Mouse (Mus musculus) kidney, embryonic 14.5 days (tissue): ENCODE results near the gene Arhgap5. TPM values are rescaled to one million over a fixed set of nuclear protein-coding genes. Genes with fewer than 3 reads are reported as not detected.
A peak's percentile ranks its signal among the peaks of the same experiment; 100 is the strongest.

Source experiments
- ATAC-seq: fragments of 200-750 bp; cut with Nextera tagmentation; 2 replicates; pipeline ENCODE4 v1.8.0; 2017; ENCODE audit warnings: moderate number of reproducible peaks, mild to moderate bottlenecking, moderate TSS enrichment, moderate library complexity; ENCODE audit not compliant: low FRiP score, low TSS enrichment
- H3K27ac ChIP-seq: fragments of 300-500 bp; sonication (generic); 2 replicates; pipeline ENCODE4 v1.5.1; 2014; ENCODE audit warnings: low read depth, mild to moderate bottlenecking, low read length, moderate library complexity, mixed read lengths
- H3K27me3 ChIP-seq: fragments of 300-500 bp; sonication (generic); 2 replicates; pipeline ENCODE4 v1.6.1; 2014; ENCODE audit warnings: mild to moderate bottlenecking, low read length; ENCODE audit not compliant: control insufficient read depth, insufficient read depth
- H3K36me3 ChIP-seq: fragments of 300-500 bp; sonication (generic); 2 replicates; pipeline ENCODE4 v1.6.1; 2014; ENCODE audit warnings: low read length, mixed read lengths; ENCODE audit not compliant: control insufficient read depth, insufficient read depth
- H3K4me1 ChIP-seq: fragments of 300-500 bp; sonication (generic); 2 replicates; pipeline ENCODE4 v1.6.1; 2014; ENCODE audit warnings: low read length, mixed read lengths; ENCODE audit not compliant: control insufficient read depth, insufficient read depth
- H3K4me2 ChIP-seq: fragments of 300-500 bp; sonication (generic); replicated peaks from 2 replicates; pipeline ENCODE4 v1.6.1; 2014; ENCODE audit warnings: low read depth, mild to moderate bottlenecking, low read length
- H3K4me3 ChIP-seq: fragments of 300-500 bp; sonication (generic); 2 replicates; pipeline ENCODE4 v1.5.1; 2014; ENCODE audit warnings: mild to moderate bottlenecking, low read length
- H3K9ac ChIP-seq: fragments of 300-500 bp; sonication (generic); 2 replicates; pipeline ENCODE4 v1.6.1; 2014; ENCODE audit warnings: low read depth, mild to moderate bottlenecking, low read length, moderate library complexity
- H3K9me3 ChIP-seq: fragments of 300-500 bp; sonication (generic); 2 replicates; pipeline ENCODE4 v1.6.1; 2016; ENCODE audit warnings: low read length; ENCODE audit not compliant: control insufficient read depth
- WGBS: fragments of 180-500 bp; shearing (Covaris S2); extraction: QIAGEN DNeasy Blood & Tissue Kit; methylation state at CpG from one replicate; pipeline ENCODE4 v1.1.7; 2014; 5-methylcytosine and 5-hydroxymethylcytosine counted together
- polyA plus RNA-seq: library from polyadenylated mRNA; unstranded; fragments of >200 nt; fragmentation: Nextera tagmentation; extraction: Ambion mirVana; gene quantifications from 2 replicates; pipeline ENCODE4 v1.2.1, GENCODE M21; 2014

The Arhgap5 gene
- polyA plus RNA-seq, 1 experiment from 2014 or later: 56.3 TPM

DNA sequence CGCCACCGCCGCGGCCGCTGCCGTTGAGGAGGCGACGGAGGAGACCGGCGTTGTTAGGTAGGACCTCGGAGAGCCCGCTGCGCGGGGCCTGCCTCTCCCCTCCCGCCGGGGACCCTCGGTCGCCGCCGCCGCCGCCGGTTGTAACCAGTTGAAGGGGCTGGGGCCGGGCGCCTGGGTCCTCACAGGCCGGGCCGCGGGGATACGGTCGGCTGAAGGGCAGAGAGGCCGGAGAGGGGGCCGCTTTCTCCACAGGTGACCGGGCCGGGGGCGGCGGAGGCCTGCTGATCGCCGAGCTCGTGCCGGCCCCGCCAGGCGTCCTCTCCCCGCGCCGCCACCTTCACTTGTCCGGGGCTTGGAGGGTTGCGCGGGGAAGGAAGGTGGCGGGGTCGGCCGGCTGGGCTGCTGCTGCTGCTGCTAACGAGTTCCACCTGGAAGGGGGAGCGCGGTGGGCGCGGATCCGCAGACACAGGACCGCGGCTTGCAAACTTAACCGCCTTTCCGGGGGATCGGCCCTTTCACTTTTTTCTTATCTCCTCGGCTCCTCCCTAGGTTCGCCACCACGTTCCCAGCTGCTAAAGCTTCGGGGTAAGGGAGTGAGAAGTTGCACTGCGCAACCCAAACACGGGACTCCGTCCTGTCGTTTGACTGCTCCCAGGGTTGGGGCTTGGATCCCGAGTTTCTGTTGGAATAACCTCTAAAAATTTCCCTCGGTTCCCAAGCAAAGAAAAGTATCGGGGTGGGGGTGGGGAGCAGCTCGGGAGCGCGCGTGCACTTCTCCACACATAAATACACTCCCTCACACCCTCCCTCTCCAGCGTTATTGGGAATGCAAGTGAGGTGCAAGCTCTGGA lies 784 bp downstream of the Arhgap5 start:
- Histone ChIP-seq H3K9ac (peak overlapping the region; percentile 99), H3K4me1 (peaks cover 13% of the 10 kb centered on the region)
- peak; percentile 19 for ATAC-seq

GRCm38 (mm10) chr12:52524699-52525098 lies 20.9 kb downstream of the Arhgap5 start:
- H3K9me3 ChIP-seq: no peaks in the 10 kb centered on the region
- H3K27me3 ChIP-seq: no peaks in the 10 kb centered on the region
- no peak overlapping the region for H3K4me2 ChIP-seq
- no peak overlapping the region for H3K9ac ChIP-seq
- ATAC-seq: no peak
- H3K4me3 ChIP-seq: no peak overlapping the region
- H3K27ac ChIP-seq: no peak overlapping the region
- H3K4me1 ChIP-seq: no peaks in the 10 kb centered on the region
- H3K36me3 ChIP-seq: no peaks in the 10 kb centered on the region
- 82% methylated on average over 2 of the region's 2 CpGs for WGBS

More for the DNA sequence above, 784 bp downstream of the Arhgap5 start:
- Histone ChIP-seq H3K4me3 (peak overlapping the region; percentile 98), H3K9me3 (no peaks in the 10 kb centered on the region), H3K4me2 (peak overlapping the region; percentile 62), H3K27ac (peak overlapping the region; percentile 99), H3K27me3 (no peaks in the 10 kb centered on the region), H3K36me3 (no peaks in the 10 kb centered on the region)
- WGBS: under 1% methylated on average over 47 of the region's 78 CpGs

GRCm38 (mm10) chr12:52525486-52525885 lies 21.7 kb downstream of the Arhgap5 start:
- no peak overlapping the region for H3K4me3 ChIP-seq
- no peak for ATAC-seq
- WGBS: 91% methylated on average over 1 of the region's 1 CpGs
- H3K4me2 ChIP-seq: no peak overlapping the region
- H3K9me3 ChIP-seq: no peaks in the 10 kb centered on the region
- H3K36me3 ChIP-seq: no peaks in the 10 kb centered on the region
- no peaks in the 10 kb centered on the region for H3K27me3 ChIP-seq
- no peak overlapping the region for H3K9ac ChIP-seq
- H3K4me1 ChIP-seq: no peaks in the 10 kb centered on the region
- H3K27ac ChIP-seq: no peak overlapping the region

- no peak overlapping the region for H3K4me3 ChIP-seq
- WGBS: 90% methylated on average over 3 of the region's 3 CpGs
- H3K9ac ChIP-seq: no peak overlapping the region
- H3K4me1 ChIP-seq: no peaks in the 10 kb centered on the region
- no peak overlapping the region for H3K27ac ChIP-seq
- ATAC-seq: no peak
- H3K27me3 ChIP-seq: no peaks in the 10 kb centered on the region
- no peak overlapping the region for H3K4me2 ChIP-seq
- no peaks in the 10 kb centered on the region for H3K9me3 ChIP-seq
- no peaks in the 10 kb centered on the region for H3K36me3 ChIP-seq
Measured at GRCm38 (mm10) chr12:52529740-52530139, 26.0 kb downstream of the Arhgap5 start.

DNA sequence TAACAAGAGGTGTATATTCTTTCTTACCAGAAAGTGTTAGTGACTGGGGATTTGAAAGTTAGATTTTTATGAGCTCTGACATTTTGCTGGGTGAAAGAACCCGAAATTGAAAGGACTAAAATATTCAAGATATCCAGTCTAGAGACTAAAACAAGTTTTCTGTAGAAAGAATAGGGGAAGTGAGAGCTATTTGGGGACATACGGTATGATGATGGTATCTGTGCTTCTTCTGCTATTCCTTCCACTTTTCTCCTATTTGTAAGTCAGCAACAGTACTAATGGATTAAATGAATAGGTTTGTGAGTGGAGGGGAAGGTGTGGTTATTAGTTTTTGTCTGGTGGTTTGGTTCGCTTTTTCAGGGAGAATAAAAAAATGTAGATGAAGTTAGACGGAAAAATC lies 37.5 kb downstream of the Arhgap5 start:
- no peaks in the 10 kb centered on the region for H3K36me3 ChIP-seq
- no peak for ATAC-seq
- H3K27ac ChIP-seq: no peak overlapping the region
- no peak overlapping the region for H3K9ac ChIP-seq
- no peak overlapping the region for H3K4me3 ChIP-seq
- no peaks in the 10 kb centered on the region for H3K9me3 ChIP-seq
- no peak overlapping the region for H3K4me2 ChIP-seq
- WGBS: 88% methylated on average over 4 of the region's 4 CpGs
- H3K27me3 ChIP-seq: no peaks in the 10 kb centered on the region
- H3K4me1 ChIP-seq: no peaks in the 10 kb centered on the region

DNA sequence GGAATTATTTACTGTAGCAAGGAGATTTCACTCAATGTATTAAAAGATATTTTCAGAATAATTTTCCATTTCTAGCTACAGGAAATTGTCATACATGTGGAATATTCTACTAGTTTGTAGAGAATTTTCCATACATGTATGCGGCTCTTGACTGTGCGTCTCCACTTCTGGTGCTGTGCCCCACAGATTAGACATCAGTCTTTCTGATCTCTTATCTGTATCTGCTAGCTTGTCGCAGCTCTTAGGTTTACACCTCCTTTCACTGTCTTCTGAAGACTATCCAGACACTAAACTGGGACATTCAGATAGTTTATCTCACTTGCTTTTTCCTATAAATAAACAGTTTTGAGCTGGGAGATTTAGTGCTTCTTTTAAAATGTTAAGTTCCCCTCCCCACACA lies 40.8 kb downstream of the Arhgap5 start:
- H3K36me3 ChIP-seq: no peaks in the 10 kb centered on the region
- no peak overlapping the region for H3K4me3 ChIP-seq
- no peak overlapping the region for H3K4me2 ChIP-seq
- no peak for ATAC-seq
- WGBS: 90% methylated on average over 3 of the region's 3 CpGs
- no peaks in the 10 kb centered on the region for H3K4me1 ChIP-seq
- H3K9ac ChIP-seq: no peak overlapping the region
- no peaks in the 10 kb centered on the region for H3K27me3 ChIP-seq
- H3K9me3 ChIP-seq: no peaks in the 10 kb centered on the region
- H3K27ac ChIP-seq: no peak overlapping the region

DNA sequence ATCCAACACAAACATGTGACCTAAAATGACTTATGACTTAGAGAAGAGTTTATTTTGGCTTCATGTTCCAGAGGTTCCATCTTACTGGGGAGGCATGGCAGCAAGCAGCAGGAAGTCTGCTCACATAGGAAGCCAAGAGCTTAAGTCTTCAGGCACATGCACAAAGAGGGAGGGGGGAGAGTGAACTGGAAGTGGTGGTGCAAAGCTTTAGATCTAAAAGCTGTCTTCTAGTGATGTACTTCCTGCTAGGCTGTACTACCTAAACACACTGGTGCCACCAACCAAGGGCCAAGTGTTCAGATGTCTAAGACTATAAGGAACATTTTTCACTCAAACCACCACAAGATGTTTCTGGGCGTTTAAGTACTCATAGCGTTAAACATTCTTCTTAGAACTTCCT lies 48.3 kb downstream of the Arhgap5 start:
- no peak overlapping the region for H3K4me3 ChIP-seq
- H3K9ac ChIP-seq: no peak overlapping the region
- no peaks in the 10 kb centered on the region for H3K27me3 ChIP-seq
- no peak for ATAC-seq
- no peaks in the 10 kb centered on the region for H3K36me3 ChIP-seq
- H3K9me3 ChIP-seq: no peaks in the 10 kb centered on the region
- no peak overlapping the region for H3K27ac ChIP-seq
- H3K4me2 ChIP-seq: no peak overlapping the region
- H3K4me1 ChIP-seq: no peaks in the 10 kb centered on the region
- WGBS: 95% methylated on average over 2 of the region's 2 CpGs

DNA sequence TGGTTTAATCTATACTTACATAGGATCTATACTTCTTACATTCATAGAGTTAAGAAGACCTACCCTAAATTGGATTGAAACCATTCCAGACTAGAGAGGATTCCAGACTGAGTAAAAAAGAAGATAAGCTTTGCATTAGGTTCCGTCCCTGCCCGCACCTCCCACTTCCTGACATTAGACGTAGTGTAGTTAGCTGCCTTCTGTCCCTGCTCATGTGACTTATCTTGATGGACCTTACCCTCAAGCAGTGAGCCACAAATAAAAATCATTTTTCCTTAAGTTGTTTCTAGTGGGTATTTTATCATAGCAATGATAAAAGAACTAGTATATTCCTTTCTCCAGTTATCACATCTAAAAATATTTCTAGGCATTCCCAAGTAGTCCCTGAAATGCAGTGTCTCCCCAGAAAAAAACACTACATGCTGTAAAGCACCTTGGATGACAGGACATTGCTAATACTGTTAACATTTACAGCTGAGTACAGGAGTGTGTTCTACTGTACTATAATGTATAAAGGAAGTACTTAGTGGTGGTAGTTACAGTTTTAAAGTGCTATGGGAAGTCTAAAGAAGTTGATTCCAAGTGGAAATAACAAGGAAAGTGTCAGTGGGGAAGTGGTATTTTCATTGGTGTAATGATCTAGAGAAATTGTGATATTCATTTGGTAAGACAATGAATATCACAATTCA lies 51.6 kb downstream of the Arhgap5 start:
- no peak overlapping the region for H3K4me2 ChIP-seq
- no peak overlapping the region for H3K27ac ChIP-seq
- no peaks in the 10 kb centered on the region for H3K4me1 ChIP-seq
- ATAC-seq: no peak
- no peaks in the 10 kb centered on the region for H3K27me3 ChIP-seq
- H3K9me3 ChIP-seq: no peaks in the 10 kb centered on the region
- WGBS: 63% methylated on average over 3 of the region's 3 CpGs
- H3K36me3 ChIP-seq: no peaks in the 10 kb centered on the region; the same call in 1 of the 2 replicates
- H3K9ac ChIP-seq: no peak overlapping the region
- H3K4me3 ChIP-seq: no peak overlapping the region

- Histone ChIP-seq H3K36me3 (peaks cover 13% of the 10 kb centered on the region; the same call in 1 of the 2 replicates), H3K4me3 (no peak overlapping the region), H3K4me1 (no peaks in the 10 kb centered on the region), H3K27me3 (no peaks in the 10 kb centered on the region), H3K9ac (no peak overlapping the region), H3K9me3 (no peaks in the 10 kb centered on the region), H3K4me2 (no peak overlapping the region), H3K27ac (no peak overlapping the region)
- WGBS: 96% methylated on average over 5 of the region's 5 CpGs
- ATAC-seq: no peak
Measured at GRCm38 (mm10) chr12:52565654-52566053, 61.9 kb downstream of the Arhgap5 start.
